Mouse (Mus musculus) neural tube, embryonic 14.5 days (tissue): ENCODE data around the gene Nlgn1. TPM values are rescaled to one million over a fixed set of nuclear protein-coding genes. Genes with fewer than 3 reads are reported as not detected.
A peak's percentile ranks its signal among the peaks of the same experiment; 100 is the strongest.

ENCODE experiments used
- ATAC-seq: fragments of 200-750 bp; cut with Nextera tagmentation; 2 replicates; pipeline ENCODE4 v1.8.0; 2017; ENCODE audit warnings: low read depth, mild to moderate bottlenecking, moderate TSS enrichment, moderate library complexity
- H3K27ac ChIP-seq: fragments of 300-500 bp; sonication (generic); 2 replicates; pipeline ENCODE4 v1.5.1; 2014; ENCODE audit warnings: low read depth, mild to moderate bottlenecking, control low read depth, low read length, moderate library complexity, mixed read lengths
- H3K27me3 ChIP-seq: fragments of 300-500 bp; sonication (generic); 2 replicates; pipeline ENCODE4 v1.6.1; 2014; ENCODE audit warnings: low read length; ENCODE audit not compliant: control insufficient read depth, insufficient read depth
- H3K36me3 ChIP-seq: fragments of 300-500 bp; sonication (generic); 2 replicates; pipeline ENCODE4 v1.6.1; 2014; ENCODE audit warnings: low read length, mixed read lengths; ENCODE audit not compliant: control insufficient read depth, insufficient read depth
- H3K4me1 ChIP-seq: fragments of 300-500 bp; sonication (generic); 2 replicates; pipeline ENCODE4 v1.6.1; 2014; ENCODE audit warnings: low read length; ENCODE audit not compliant: control insufficient read depth, insufficient read depth
- H3K4me2 ChIP-seq: fragments of 300-500 bp; sonication (generic); 2 replicates; pipeline ENCODE4 v1.6.1; 2014; ENCODE audit warnings: mild to moderate bottlenecking, low read depth, low read length, control low read depth
- H3K4me3 ChIP-seq: fragments of 300-500 bp; sonication (generic); 2 replicates; pipeline ENCODE4 v1.5.1; 2014; ENCODE audit warnings: low read depth, low read length, control low read depth, mixed read lengths
- H3K9ac ChIP-seq: fragments of 300-500 bp; sonication (generic); replicated peaks from 2 replicates; pipeline ENCODE4 v1.6.1; 2014; ENCODE audit warnings: low read depth, mild to moderate bottlenecking, control low read depth, low read length, mixed read lengths
- H3K9me3 ChIP-seq: fragments of 300-500 bp; sonication (generic); 2 replicates; pipeline ENCODE4 v1.6.1; 2016; ENCODE audit warnings: low read length; ENCODE audit not compliant: control insufficient read depth
- WGBS: fragments of 180-500 bp; shearing (Covaris S2); extraction: QIAGEN DNeasy Blood & Tissue Kit; methylation state at CpG from one replicate; pipeline ENCODE4 v1.1.7; 2014; 5-methylcytosine and 5-hydroxymethylcytosine counted together
- polyA plus RNA-seq: library from polyadenylated mRNA; unstranded; fragments of >200 nt; fragmentation: Nextera tagmentation; extraction: Ambion mirVana; gene quantifications from 2 replicates; pipeline ENCODE4 v1.2.1, GENCODE M21; 2014

Gene Nlgn1
- polyA plus RNA-seq, 1 experiment from 2014 or later, result 39.3 TPM

- Histone ChIP-seq H3K9me3 (no peaks in the 10 kb centered on the region), H3K4me2 (peak overlapping the region; percentile 0; the same call in 1 of the 2 replicates), H3K36me3 (no peaks in the 10 kb centered on the region), H3K4me3 (no peak overlapping the region), H3K4me1 (no peaks in the 10 kb centered on the region; the same call in 1 of the 2 replicates), H3K9ac (no peak overlapping the region), H3K27ac (no peak overlapping the region), H3K27me3 (no peaks in the 10 kb centered on the region)
- ATAC-seq, result peak; percentile 49; the same call in 1 of the 2 replicates
- WGBS, result 9% methylated on average over 9 of the region's 9 CpGs
These were observed 197.2 kb downstream of the Nlgn1 start for GRCm38 (mm10) chr3:26134839-26135651.

- Histone ChIP-seq H3K36me3 (no peaks in the 10 kb centered on the region), H3K9ac (no peak overlapping the region), H3K4me3 (no peak overlapping the region), H3K4me2 (no peak overlapping the region), H3K4me1 (no peaks in the 10 kb centered on the region; the same call in 1 of the 2 replicates), H3K27me3 (no peaks in the 10 kb centered on the region), H3K27ac (no peak overlapping the region), H3K9me3 (no peaks in the 10 kb centered on the region)
- ATAC-seq, result no peak
- 63% methylated on average over 2 of the region's 2 CpGs for WGBS
These were observed 201.3 kb downstream of the Nlgn1 start for GRCm38 (mm10) chr3:26130919-26131318.

- no peak overlapping the region for H3K4me2 ChIP-seq
- H3K4me1 ChIP-seq, result no peaks in the 10 kb centered on the region
- H3K9ac ChIP-seq, result no peak overlapping the region
- no peak for ATAC-seq
- no peaks in the 10 kb centered on the region for H3K9me3 ChIP-seq
- H3K27ac ChIP-seq, result no peak overlapping the region
- no peaks in the 10 kb centered on the region for H3K27me3 ChIP-seq
- no peak overlapping the region for H3K4me3 ChIP-seq
- H3K36me3 ChIP-seq, result no peaks in the 10 kb centered on the region
- WGBS, result 74% methylated on average over 6 of the region's 6 CpGs
These were observed 202.8 kb downstream of the Nlgn1 start for GRCm38 (mm10) chr3:26129455-26129854.

- Histone ChIP-seq H3K4me3 (no peak overlapping the region), H3K9me3 (no peaks in the 10 kb centered on the region), H3K9ac (no peak overlapping the region), H3K36me3 (no peaks in the 10 kb centered on the region), H3K4me2 (no peak overlapping the region), H3K4me1 (no peaks in the 10 kb centered on the region), H3K27me3 (no peaks in the 10 kb centered on the region), H3K27ac (no peak overlapping the region)
- WGBS, result 84% methylated on average over 1 of the region's 1 CpGs
- ATAC-seq, result no peak
These were observed 215.2 kb downstream of the Nlgn1 start for GRCm38 (mm10) chr3:26117071-26117470.

GRCm38 (mm10) chr3:26106361-26106760 lies 225.9 kb downstream of the Nlgn1 start:
- no peaks in the 10 kb centered on the region for H3K36me3 ChIP-seq
- H3K9ac ChIP-seq, result no peak overlapping the region
- 71% methylated on average over 7 of the region's 7 CpGs for WGBS
- H3K27me3 ChIP-seq, result no peaks in the 10 kb centered on the region
- H3K9me3 ChIP-seq, result no peaks in the 10 kb centered on the region
- H3K27ac ChIP-seq, result no peak overlapping the region
- no peaks in the 10 kb centered on the region for H3K4me1 ChIP-seq
- no peak overlapping the region for H3K4me3 ChIP-seq
- H3K4me2 ChIP-seq, result no peak overlapping the region
- ATAC-seq, result no peak

- Histone ChIP-seq H3K9ac (no peak overlapping the region), H3K27ac (no peak overlapping the region), H3K4me1 (no peaks in the 10 kb centered on the region), H3K4me3 (no peak overlapping the region), H3K36me3 (no peaks in the 10 kb centered on the region), H3K27me3 (no peaks in the 10 kb centered on the region), H3K9me3 (no peaks in the 10 kb centered on the region), H3K4me2 (no peak overlapping the region)
- no peak for ATAC-seq
- 26% methylated on average over 3 of the region's 3 CpGs for WGBS
These were observed 226.7 kb downstream of the Nlgn1 start for GRCm38 (mm10) chr3:26105528-26105927.

GRCm38 (mm10) chr3:26102271-26102670 lies 230.0 kb downstream of the Nlgn1 start:
- no peak overlapping the region for H3K4me2 ChIP-seq
- ATAC-seq, result no peak
- 88% methylated on average over 1 of the region's 1 CpGs for WGBS

GRCm38 (mm10) chr3:26095551-26095950 lies 236.7 kb downstream of the Nlgn1 start:
- no peaks in the 10 kb centered on the region for H3K9me3 ChIP-seq
- no peaks in the 10 kb centered on the region for H3K4me1 ChIP-seq
- ATAC-seq, result no peak
- no peak overlapping the region for H3K27ac ChIP-seq
- no peaks in the 10 kb centered on the region for H3K36me3 ChIP-seq
- no peak overlapping the region for H3K4me3 ChIP-seq
- H3K9ac ChIP-seq, result no peak overlapping the region
- H3K27me3 ChIP-seq, result no peaks in the 10 kb centered on the region
- H3K4me2 ChIP-seq, result no peak overlapping the region

More at GRCm38 (mm10) chr3:26102271-26102670, 230.0 kb downstream of the Nlgn1 start:
- Histone ChIP-seq H3K27ac (no peak overlapping the region), H3K27me3 (no peaks in the 10 kb centered on the region), H3K4me1 (no peaks in the 10 kb centered on the region), H3K4me3 (no peak overlapping the region), H3K9me3 (no peaks in the 10 kb centered on the region), H3K36me3 (no peaks in the 10 kb centered on the region), H3K9ac (no peak overlapping the region)

- Histone ChIP-seq H3K36me3 (no peaks in the 10 kb centered on the region), H3K9me3 (no peaks in the 10 kb centered on the region), H3K27me3 (no peaks in the 10 kb centered on the region), H3K9ac (no peak overlapping the region), H3K4me1 (no peaks in the 10 kb centered on the region), H3K27ac (no peak overlapping the region), H3K4me2 (no peak overlapping the region), H3K4me3 (no peak overlapping the region)
- ATAC-seq, result no peak
These were observed 262.9 kb downstream of the Nlgn1 start for GRCm38 (mm10) chr3:26069366-26069765.
